Mouse (Mus musculus): Measurements from ENCODE around the gene Matn4.

Gene Matn4

DNA sequence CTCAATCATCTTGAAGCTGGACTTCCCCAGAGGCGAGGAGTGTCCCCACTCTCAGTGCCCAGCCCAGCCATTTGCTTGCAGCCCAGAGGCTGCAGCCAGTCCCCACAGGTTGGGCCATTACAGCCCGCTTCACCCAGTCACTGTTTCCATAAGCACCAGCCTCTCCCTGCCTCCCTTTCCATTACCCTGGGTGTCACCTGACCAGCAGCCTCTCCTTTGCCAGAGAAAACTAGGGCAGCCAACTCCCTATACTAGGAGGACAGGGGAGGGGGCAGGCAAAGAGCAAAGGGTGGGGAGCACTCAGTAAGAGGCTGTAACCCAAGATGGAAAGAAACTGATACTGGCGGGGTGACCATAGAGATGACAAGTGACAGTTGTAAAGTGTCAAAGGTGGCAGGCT lies 32.0 kb upstream of the Matn4 start:
- 0 out of 2 replicates have a peak, but pooled peaks have one; percentile 43 for ATAC-seq (ENCODE audit: insufficient number of reproducible peaks, low FRiP score, low TSS enrichment)

GRCm38 (mm10) chr2:164436215-164436913 lies 31.4 kb upstream of the Matn4 start:
- no peak for ATAC-seq (ENCODE audit: insufficient number of reproducible peaks, low FRiP score, low TSS enrichment)

- no peak for ATAC-seq (ENCODE audit: insufficient number of reproducible peaks, low FRiP score, low TSS enrichment)
These were observed 30.5 kb upstream of the Matn4 start for GRCm38 (mm10) chr2:164435216-164436090.

DNA sequence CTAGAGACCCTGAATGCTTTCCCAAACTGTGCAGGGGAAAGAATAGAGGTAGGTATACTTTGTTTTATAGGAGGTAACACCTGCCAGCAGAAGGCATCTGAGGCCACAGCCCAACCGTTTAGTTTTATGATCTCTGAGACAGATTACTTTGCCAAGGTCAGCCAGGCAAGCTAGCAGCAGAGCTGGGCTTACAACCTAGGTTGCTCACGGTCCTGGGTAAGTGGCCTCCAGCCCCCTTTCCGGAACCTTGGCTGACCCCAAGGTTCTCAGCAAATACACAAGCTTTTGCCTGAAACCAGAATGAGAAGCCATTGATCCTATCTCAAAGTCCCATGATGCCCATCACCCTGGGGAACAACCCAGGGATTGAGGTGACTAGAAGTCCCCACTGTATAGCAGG lies 29.7 kb upstream of the Matn4 start:
- ATAC-seq (ENCODE audit: insufficient number of reproducible peaks, low FRiP score, low TSS enrichment): no peak

- no peak for ATAC-seq (ENCODE audit: insufficient number of reproducible peaks, low FRiP score, low TSS enrichment)
These were observed 28.4 kb upstream of the Matn4 start for GRCm38 (mm10) chr2:164433278-164433895.

- ATAC-seq (ENCODE audit: insufficient number of reproducible peaks, low FRiP score, low TSS enrichment): no peak
These were observed 27.7 kb upstream of the Matn4 start for GRCm38 (mm10) chr2:164432541-164433191.

- ATAC-seq (ENCODE audit: insufficient number of reproducible peaks, low FRiP score, low TSS enrichment): no peak
These were observed 26.9 kb upstream of the Matn4 start for GRCm38 (mm10) chr2:164431676-164432465.

DNA sequence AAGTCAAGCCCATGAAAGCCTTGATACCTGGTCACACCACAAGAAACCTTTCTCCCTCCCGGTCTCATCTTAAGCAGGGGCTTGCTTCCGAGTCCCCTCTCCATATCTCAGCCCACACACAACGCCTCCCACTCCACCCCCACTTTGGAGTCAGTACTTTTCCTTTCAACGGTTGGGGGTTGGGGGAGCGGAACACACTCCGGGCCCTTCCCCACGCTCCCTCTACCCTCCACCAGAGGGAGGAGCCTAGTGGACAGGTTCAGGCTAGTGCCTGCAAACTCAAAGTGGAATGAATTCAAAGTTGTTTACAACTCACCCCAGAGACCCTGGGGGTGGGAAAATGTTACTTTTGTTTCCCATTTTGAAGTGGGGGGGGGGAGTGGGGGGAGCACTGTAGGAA lies 25.7 kb upstream of the Matn4 start:
- no peak for ATAC-seq (ENCODE audit: insufficient number of reproducible peaks, low FRiP score, low TSS enrichment)

- no peak for ATAC-seq (ENCODE audit: insufficient number of reproducible peaks, low FRiP score, low TSS enrichment)
These were observed 25.1 kb upstream of the Matn4 start for GRCm38 (mm10) chr2:164429881-164430615.

- ATAC-seq (ENCODE audit: insufficient number of reproducible peaks, low FRiP score, low TSS enrichment): no peak
These were observed 23.5 kb upstream of the Matn4 start for GRCm38 (mm10) chr2:164428451-164428850.

- ATAC-seq (ENCODE audit: insufficient number of reproducible peaks, low FRiP score, low TSS enrichment): no peak
These were observed 22.0 kb upstream of the Matn4 start for GRCm38 (mm10) chr2:164426952-164427351.

- ATAC-seq (ENCODE audit: insufficient number of reproducible peaks, low FRiP score, low TSS enrichment): no peak
These were observed 21.2 kb upstream of the Matn4 start for GRCm38 (mm10) chr2:164426121-164426520.

- ATAC-seq (ENCODE audit: insufficient number of reproducible peaks, low FRiP score, low TSS enrichment): no peak
These were observed 20.4 kb upstream of the Matn4 start for GRCm38 (mm10) chr2:164425401-164425800.

DNA sequence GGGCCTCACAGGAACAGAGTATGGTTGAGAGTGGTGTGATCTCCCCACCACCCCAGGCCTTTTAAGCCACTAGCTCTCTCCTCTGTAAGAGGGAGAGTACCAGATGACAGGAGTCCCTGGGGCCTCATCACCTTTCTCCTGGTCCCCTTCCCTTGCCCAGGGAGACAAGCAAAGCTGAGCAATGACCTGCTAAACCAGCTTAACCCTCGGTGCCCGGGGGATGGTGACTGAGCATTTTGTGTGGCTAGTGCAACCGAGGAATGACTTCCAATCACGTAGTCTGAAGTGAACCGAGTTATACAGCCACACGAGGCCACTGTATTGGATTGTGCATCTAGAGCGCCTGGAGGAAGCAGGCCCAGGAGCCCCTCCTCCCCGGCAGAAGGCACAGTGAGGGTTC lies 19.4 kb upstream of the Matn4 start:
- no peak for ATAC-seq (ENCODE audit: insufficient number of reproducible peaks, low FRiP score, low TSS enrichment)

DNA sequence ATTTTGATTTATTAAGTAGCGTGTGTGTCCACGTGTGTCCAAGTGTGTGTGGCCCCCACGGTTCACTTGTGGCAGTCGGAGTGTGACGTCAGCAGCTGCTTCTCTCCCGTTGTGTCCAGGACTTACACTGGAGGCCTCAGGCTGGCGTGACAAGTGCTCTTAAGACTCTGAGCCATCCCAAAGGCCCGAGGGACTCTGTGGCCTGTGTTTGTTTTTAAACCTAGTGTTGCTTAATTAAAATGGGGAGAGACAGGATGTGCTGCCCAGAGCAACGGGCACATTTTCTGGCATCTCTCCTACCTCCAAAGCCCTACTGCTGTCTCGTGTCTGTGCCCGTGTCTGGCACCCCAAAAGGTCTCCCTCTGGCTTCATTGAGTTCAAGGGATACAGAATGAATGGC lies 18.5 kb upstream of the Matn4 start:
- no peak for ATAC-seq (ENCODE audit: insufficient number of reproducible peaks, low FRiP score, low TSS enrichment)

DNA sequence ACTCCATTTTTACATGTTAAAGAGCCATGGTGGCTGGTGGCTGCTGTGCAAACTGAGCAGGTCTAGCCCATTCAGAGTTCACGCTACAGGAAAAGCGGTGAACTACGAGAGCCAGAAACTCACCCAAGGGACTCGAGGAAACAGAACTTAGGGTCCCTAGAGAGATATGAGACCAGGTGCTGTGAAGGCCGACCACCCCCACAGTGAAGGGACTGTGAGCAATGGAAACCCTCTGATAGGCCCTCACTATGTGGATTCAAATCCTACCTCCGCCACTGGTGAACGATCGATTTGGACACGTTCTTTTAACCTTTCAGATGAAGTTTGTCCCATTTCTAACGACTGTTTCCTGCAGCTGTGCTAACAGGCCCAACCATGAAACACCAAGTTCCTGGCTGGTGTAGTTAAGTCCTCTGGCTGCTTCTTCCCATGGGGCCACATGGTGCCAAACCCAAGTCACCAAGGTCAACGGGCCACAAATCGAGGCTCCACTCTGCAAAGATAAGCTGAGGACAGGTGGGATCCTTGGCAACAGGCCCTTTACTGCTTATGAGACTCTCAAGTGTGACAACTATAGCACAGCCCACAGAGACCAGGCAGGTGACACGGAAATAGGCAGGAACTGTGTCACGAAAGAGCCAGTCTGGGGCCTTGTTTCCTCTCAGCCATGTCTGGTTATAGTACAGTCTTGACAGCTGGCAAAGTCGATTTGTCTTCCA lies 17.9 kb upstream of the Matn4 start:
- ATAC-seq (ENCODE audit: insufficient number of reproducible peaks, low FRiP score, low TSS enrichment): no peak

DNA sequence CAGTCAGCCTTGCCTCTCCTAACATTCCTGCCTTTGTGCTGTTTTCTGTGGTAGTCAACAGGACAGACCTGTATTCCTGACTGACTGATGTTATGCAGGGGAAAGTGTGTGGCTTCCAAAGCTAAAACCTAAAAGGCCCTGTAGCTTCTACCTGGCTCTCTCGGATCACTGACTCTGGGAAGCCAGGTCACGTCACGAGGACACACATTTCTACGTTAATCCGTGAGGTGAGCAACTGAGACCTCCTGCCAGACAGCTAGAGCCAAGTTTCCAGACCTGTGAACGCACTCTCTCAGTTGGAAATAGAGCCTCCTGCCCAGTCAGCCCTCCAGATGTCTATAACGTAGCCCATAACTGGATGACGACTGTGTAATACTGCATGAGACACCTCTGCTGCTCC lies 17.0 kb upstream of the Matn4 start:
- no peak for ATAC-seq (ENCODE audit: insufficient number of reproducible peaks, low FRiP score, low TSS enrichment)

GRCm38 (mm10) chr2:164421306-164421705 lies 16.3 kb upstream of the Matn4 start:
- no peak for ATAC-seq (ENCODE audit: insufficient number of reproducible peaks, low FRiP score, low TSS enrichment)

DNA sequence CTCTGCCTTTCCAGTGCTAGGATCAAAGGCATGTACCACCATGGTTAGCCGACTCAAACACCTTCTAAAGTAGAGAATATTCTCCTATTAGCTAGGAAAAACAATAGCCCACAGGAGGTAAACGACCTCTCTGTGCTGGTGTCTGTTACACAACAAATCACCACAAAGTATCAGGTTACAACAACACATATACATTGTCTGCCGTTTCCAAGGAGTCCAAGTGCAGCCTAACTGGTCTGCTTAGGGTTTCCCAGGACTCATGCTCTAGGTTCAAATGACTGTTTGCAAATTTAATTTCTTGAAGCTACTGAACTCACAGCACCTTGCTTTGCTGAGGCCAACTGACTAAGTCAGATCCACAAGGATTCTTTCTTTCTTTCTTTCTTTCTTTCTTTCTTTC lies 14.5 kb upstream of the Matn4 start:
- no peak for ATAC-seq (ENCODE audit: insufficient number of reproducible peaks, low FRiP score, low TSS enrichment)

Data from cerebellum, adult (tissue).